Mouse (Mus musculus): ENCODE data around the gene Ttll8. TPM values are rescaled to one million over a fixed set of nuclear protein-coding genes. Genes with fewer than 3 reads are reported as not detected.

The Ttll8 gene
- polyA plus RNA-seq, 1 experiment = 0.03 TPM

DNA sequence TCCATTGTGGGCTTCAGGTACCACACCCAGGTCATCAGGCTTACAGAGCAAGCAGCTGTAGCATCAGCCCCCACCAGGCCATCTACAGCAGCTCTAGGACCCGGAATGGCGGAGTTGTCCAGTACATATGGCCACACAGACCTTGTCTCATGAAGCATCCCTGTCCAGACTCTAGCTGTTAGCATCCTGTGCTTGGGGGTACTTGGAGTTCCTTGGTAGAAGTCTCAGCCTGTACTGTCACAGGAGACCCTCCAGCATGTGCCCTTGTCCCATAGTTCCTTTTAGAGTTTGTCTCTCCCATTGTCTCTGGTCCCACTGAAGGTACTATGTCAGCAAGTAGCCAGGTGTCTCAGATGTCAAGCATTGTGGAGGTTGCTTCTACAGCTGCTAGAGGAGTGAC lies 104.6 kb downstream of the Ttll8 start:
- H3K4me3 ChIP-seq (ENCODE audit: insufficient read depth, low read depth, low read length) = no peak overlapping the region
- H3K36me3 ChIP-seq (ENCODE audit: control insufficient read depth, insufficient read depth, low read length) = no peaks in the 10 kb centered on the region
- DNase-seq = no peak
- H3K27me3 ChIP-seq (replicated peaks; ENCODE audit: control insufficient read depth, insufficient read depth, low read length) = no peaks in the 10 kb centered on the region
- peaks cover 42% of the 10 kb centered on the region for H3K4me1 ChIP-seq (ENCODE audit: control insufficient read depth, insufficient read depth, low read length)
- WGBS = 98% methylated on average over 2 of the region's 2 CpGs
- H3K27ac ChIP-seq (ENCODE audit: insufficient read depth, low read depth, low read length) = peak overlapping the region; percentile 85; the same call in 1 of the 2 replicates
- TF ChIP-seq POLR2A (IDR thresholded peaks at IDR 0.05; ENCODE audit: low read depth, low read length) (no peak), CTCF (conservative IDR thresholded peaks at IDR 0.05; ENCODE audit: insufficient read depth, insufficient read length, low read depth, low read length) (no peak)

DNA sequence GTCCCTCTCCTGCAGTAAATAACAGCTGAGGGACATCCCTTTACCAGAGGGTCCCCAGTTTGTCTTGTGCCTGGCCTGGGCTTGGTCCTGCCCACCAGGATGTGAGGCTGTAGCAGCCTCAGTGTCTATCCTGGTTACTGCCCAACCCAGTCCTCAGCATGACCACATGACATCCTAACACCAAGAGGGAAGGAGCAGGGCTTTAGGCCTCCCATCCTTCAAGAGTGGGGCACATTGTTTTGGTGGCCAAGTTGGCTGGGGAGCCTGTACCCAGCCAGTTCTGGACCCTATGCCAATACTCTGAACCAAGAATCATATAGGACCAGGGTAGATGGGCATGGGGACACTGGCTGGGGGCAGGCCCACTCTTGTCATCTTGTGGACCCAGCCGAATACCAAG lies 105.6 kb downstream of the Ttll8 start:
- no peak for DNase-seq
- no peaks in the 10 kb centered on the region for H3K36me3 ChIP-seq (ENCODE audit: control insufficient read depth, insufficient read depth, low read length)
- no peaks in the 10 kb centered on the region for H3K27me3 ChIP-seq (replicated peaks; ENCODE audit: control insufficient read depth, insufficient read depth, low read length)
- H3K27ac ChIP-seq (ENCODE audit: insufficient read depth, low read depth, low read length) = no peak overlapping the region
- H3K4me1 ChIP-seq (ENCODE audit: control insufficient read depth, insufficient read depth, low read length) = peaks cover 40% of the 10 kb centered on the region
- no peak for TF ChIP-seq POLR2A (IDR thresholded peaks at IDR 0.05; ENCODE audit: low read depth, low read length)
- no peak for TF ChIP-seq CTCF (conservative IDR thresholded peaks at IDR 0.05; ENCODE audit: insufficient read depth, insufficient read length, low read depth, low read length)
- H3K4me3 ChIP-seq (ENCODE audit: insufficient read depth, low read depth, low read length) = no peak overlapping the region
- 100% methylated on average over 1 of the region's 1 CpGs for WGBS

DNA sequence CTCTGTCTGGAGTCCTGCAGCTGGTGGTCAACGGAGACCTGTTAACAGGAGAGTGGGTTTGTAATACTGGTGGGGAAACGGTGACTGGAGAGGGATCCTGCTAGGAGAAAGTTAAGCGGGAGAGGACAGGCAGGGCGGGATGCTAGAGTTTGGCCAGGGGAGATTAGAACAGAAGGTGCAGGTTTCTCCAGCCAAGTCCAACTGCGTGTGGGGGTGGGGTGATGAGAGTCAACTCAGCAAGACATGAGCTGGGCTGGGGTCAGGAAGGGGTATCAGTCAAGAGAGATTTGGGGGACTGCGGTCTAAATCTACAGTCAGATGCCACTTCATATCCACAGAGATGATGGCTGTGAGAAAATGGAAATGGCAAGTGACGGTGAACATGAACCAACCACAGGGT lies 109.3 kb downstream of the Ttll8 start:
- WGBS = 95% methylated on average over 7 of the region's 7 CpGs
- H3K4me3 ChIP-seq (ENCODE audit: insufficient read depth, low read depth, low read length) = no peak overlapping the region
- no peaks in the 10 kb centered on the region for H3K27me3 ChIP-seq (replicated peaks; ENCODE audit: control insufficient read depth, insufficient read depth, low read length)
- no peak for DNase-seq
- no peak overlapping the region for H3K27ac ChIP-seq (ENCODE audit: insufficient read depth, low read depth, low read length)
- TF ChIP-seq CTCF (conservative IDR thresholded peaks at IDR 0.05; ENCODE audit: insufficient read depth, insufficient read length, low read depth, low read length) (no peak), POLR2A (IDR thresholded peaks at IDR 0.05; ENCODE audit: low read depth, low read length) (no peak)
- H3K36me3 ChIP-seq (ENCODE audit: control insufficient read depth, insufficient read depth, low read length) = no peaks in the 10 kb centered on the region
- peaks cover 4% of the 10 kb centered on the region for H3K4me1 ChIP-seq (ENCODE audit: control insufficient read depth, insufficient read depth, low read length)

DNA sequence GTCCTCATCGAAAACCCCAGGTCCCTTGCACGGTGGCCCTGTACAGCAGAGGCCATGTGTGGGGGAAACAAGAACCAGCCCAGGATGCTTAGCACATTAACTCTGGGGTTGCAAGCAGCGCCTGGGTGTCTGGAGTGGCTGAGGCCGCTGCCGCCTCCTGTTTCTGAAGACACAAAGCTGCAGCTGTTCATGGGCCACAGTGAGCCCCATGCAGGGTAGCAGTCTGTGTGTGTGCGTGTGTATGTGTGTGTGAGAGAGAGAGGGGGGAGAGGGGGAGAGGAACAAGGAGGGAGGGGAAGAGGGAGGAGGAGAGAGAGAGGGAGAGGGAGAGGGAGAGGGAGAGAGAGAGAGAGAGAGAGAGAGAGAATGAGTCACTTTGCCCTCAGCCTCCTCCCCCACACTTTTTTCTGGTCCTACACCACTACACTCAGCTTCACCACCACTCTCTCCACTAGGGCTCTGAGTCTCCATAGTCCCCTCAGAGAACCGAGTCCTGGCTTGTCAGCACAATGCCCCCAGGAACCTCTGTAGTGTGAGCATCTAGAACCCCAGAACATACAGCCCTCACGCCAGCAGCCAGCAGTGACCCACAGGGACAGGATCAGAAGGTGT lies 110.6 kb downstream of the Ttll8 start:
- Histone ChIP-seq H3K27ac (ENCODE audit: insufficient read depth, low read depth, low read length) (no peak overlapping the region), H3K4me1 (ENCODE audit: control insufficient read depth, insufficient read depth, low read length) (peaks cover 10% of the 10 kb centered on the region), H3K36me3 (ENCODE audit: control insufficient read depth, insufficient read depth, low read length) (no peaks in the 10 kb centered on the region), H3K4me3 (ENCODE audit: insufficient read depth, low read depth, low read length) (no peak overlapping the region), H3K27me3 (replicated peaks; ENCODE audit: control insufficient read depth, insufficient read depth, low read length) (no peaks in the 10 kb centered on the region)
- no peak for TF ChIP-seq POLR2A (IDR thresholded peaks at IDR 0.05; ENCODE audit: low read depth, low read length)
- TF ChIP-seq CTCF (conservative IDR thresholded peaks at IDR 0.05; ENCODE audit: insufficient read depth, insufficient read length, low read depth, low read length) = no peak
- DNase-seq = no peak
- 64% methylated on average over 8 of the region's 8 CpGs for WGBS

DNA sequence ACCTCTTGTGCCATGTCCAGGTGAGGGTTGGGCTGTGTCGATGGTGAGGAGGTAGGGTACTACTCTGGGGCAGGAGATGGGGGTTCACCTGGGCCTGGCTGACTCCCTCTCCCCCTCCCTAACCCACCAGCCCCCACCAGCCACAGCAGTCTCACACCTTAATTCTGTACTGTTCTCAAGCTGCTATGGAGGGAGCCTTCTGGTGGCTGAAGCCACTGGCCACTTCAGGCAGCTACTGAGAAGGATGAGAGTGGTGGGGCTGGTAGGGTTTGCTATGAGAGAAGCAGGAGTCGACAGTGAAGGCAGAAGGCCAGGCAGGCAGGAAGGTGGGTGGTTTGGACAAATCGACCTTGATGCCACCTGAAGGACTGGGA lies 111.9 kb downstream of the Ttll8 start:
- Histone ChIP-seq H3K4me3 (ENCODE audit: insufficient read depth, low read depth, low read length) (no peak overlapping the region), H3K27ac (ENCODE audit: insufficient read depth, low read depth, low read length) (no peak overlapping the region), H3K4me1 (ENCODE audit: control insufficient read depth, insufficient read depth, low read length) (peaks cover 10% of the 10 kb centered on the region), H3K27me3 (replicated peaks; ENCODE audit: control insufficient read depth, insufficient read depth, low read length) (no peaks in the 10 kb centered on the region), H3K36me3 (ENCODE audit: control insufficient read depth, insufficient read depth, low read length) (no peaks in the 10 kb centered on the region)
- WGBS = 72% methylated on average over 3 of the region's 3 CpGs
- TF ChIP-seq POLR2A (IDR thresholded peaks at IDR 0.05; ENCODE audit: low read depth, low read length) (no peak), CTCF (conservative IDR thresholded peaks at IDR 0.05; ENCODE audit: insufficient read depth, insufficient read length, low read depth, low read length) (no peak)
- no peak for DNase-seq

DNA sequence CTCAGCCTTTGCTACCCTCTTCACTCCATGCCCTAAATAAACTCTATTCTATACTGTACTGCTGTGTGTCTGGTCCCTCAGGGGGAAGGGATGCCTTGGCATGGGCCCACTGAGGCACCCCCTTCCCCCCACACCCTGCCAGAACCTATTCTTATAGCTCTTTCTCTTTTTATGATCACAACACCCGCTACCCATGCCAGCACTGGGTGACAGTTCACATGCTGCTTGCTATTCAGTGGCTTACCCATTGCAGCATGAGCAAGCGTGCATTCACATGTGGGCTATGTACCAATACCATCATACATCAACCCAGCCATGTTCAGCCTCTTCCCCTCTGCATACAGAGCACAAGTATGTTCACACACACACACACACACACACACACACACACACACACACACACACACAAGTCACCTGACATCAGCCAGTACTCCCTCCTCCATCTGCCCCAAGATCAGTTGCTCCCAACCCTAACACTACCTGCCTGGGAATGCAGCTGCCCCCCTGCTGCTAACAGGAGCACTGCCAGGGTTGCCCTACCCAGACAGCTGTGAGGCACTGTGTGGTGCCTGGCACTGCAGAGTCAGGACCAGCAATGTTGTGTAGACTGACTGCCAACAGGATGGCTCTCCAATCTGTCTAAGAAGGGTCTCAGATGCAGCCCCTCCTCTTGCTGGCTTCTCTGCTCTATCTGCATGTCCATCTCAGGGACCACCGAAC lies 112.5 kb downstream of the Ttll8 start:
- no peaks in the 10 kb centered on the region for H3K27me3 ChIP-seq (replicated peaks; ENCODE audit: control insufficient read depth, insufficient read depth, low read length)
- 100% methylated on average over 3 of the region's 3 CpGs for WGBS
- H3K27ac ChIP-seq (ENCODE audit: insufficient read depth, low read depth, low read length) = no peak overlapping the region

DNA sequence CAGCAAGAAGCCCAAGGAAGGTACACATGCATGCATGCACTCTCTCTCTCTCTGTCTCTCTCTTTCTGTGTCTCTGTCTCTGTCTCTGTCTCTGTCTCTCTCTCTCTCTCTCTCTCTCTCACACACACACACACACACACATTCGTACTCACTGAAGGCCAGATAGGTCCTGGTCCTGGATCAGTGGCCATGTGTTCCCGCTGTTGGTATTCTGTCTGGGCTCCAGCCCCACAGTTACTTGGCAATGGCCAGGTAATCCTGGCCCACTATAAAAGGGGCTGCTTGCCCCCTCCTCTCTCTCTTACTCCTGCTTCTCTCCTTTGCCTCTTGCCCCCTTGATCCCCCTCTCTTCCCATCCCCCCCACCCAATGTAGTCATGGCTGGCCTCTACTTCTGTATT lies 113.1 kb downstream of the Ttll8 start:
- TF ChIP-seq POLR2A (IDR thresholded peaks at IDR 0.05; ENCODE audit: low read depth, low read length) (no peak), CTCF (conservative IDR thresholded peaks at IDR 0.05; ENCODE audit: insufficient read depth, insufficient read length, low read depth, low read length) (no peak)
- H3K4me3 ChIP-seq (ENCODE audit: insufficient read depth, low read depth, low read length) = no peak overlapping the region
- WGBS = 87% methylated on average over 2 of the region's 2 CpGs

More for the DNA sequence above, 112.5 kb downstream of the Ttll8 start:
- H3K4me1 ChIP-seq (ENCODE audit: control insufficient read depth, insufficient read depth, low read length) = peaks cover 10% of the 10 kb centered on the region
- no peak overlapping the region for H3K4me3 ChIP-seq (ENCODE audit: insufficient read depth, low read depth, low read length)
- no peaks in the 10 kb centered on the region for H3K36me3 ChIP-seq (ENCODE audit: control insufficient read depth, insufficient read depth, low read length)
- no peak for TF ChIP-seq CTCF (conservative IDR thresholded peaks at IDR 0.05; ENCODE audit: insufficient read depth, insufficient read length, low read depth, low read length)
- no peak for TF ChIP-seq POLR2A (IDR thresholded peaks at IDR 0.05; ENCODE audit: low read depth, low read length)
- no peak for DNase-seq

More for the DNA sequence above, 113.1 kb downstream of the Ttll8 start:
- no peak for DNase-seq
- no peaks in the 10 kb centered on the region for H3K27me3 ChIP-seq (replicated peaks; ENCODE audit: control insufficient read depth, insufficient read depth, low read length)
- H3K4me1 ChIP-seq (ENCODE audit: control insufficient read depth, insufficient read depth, low read length) = peaks cover 15% of the 10 kb centered on the region
- H3K27ac ChIP-seq (ENCODE audit: insufficient read depth, low read depth, low read length) = no peak overlapping the region
- H3K36me3 ChIP-seq (ENCODE audit: control insufficient read depth, insufficient read depth, low read length) = no peaks in the 10 kb centered on the region

Other genes starting within 250 kb of the Ttll8 start
- gene Brd1, start 220.2 kb downstream of the Ttll8 start, polyA plus RNA-seq (2012; rRNA removed) = 11.0 and 11.6 TPM in 2 replicates
- gene Zbed4, start 202.8 kb downstream of the Ttll8 start, polyA plus RNA-seq (2012; rRNA removed) = 5.2 and 5.6 TPM in 2 replicates
- 18.1 and 21.3 TPM in 2 replicates for gene Alg12, start 135.1 kb downstream of the Ttll8 start, polyA plus RNA-seq (2012; rRNA removed)
- 27.3 and 30.4 TPM in 2 replicates for gene Creld2, start 134.8 kb downstream of the Ttll8 start, polyA plus RNA-seq (2012; rRNA removed)
- gene Pim3, start 92.2 kb downstream of the Ttll8 start, polyA plus RNA-seq (2012; rRNA removed) = 78.5 and 85.8 TPM in 2 replicates
- gene Mlc1, start 24.6 kb upstream of the Ttll8 start, polyA plus RNA-seq (2012; rRNA removed) = not detected in 2 replicates
- gene Mov10l1, start 28.5 kb upstream of the Ttll8 start, polyA plus RNA-seq (2012; rRNA removed) = 0.06 TPM in 1 of 2 replicates, not detected in the other
- 0.08 and 0.19 TPM in 2 replicates for gene Panx2, start 105.3 kb upstream of the Ttll8 start, polyA plus RNA-seq (2012; rRNA removed)
- gene Trabd, start 120.7 kb upstream of the Ttll8 start, polyA plus RNA-seq (2012; rRNA removed) = 47.2 and 51.0 TPM in 2 replicates
- 55.9 and 68.7 TPM in 2 replicates for gene Selenoo, start 134.7 kb upstream of the Ttll8 start, polyA plus RNA-seq (2012; rRNA removed)
- gene Tubgcp6, start 168.7 kb upstream of the Ttll8 start, polyA plus RNA-seq (2012; rRNA removed) = 17.2 and 24.4 TPM in 2 replicates
- gene Hdac10, start 174.3 kb upstream of the Ttll8 start, polyA plus RNA-seq (2012; rRNA removed) = 26.5 and 27.7 TPM in 2 replicates
- 12.7 and 13.9 TPM in 2 replicates for gene Mapk12, start 186.3 kb upstream of the Ttll8 start, polyA plus RNA-seq (2012; rRNA removed)
- 6.0 and 7.9 TPM in 2 replicates for gene Mapk11, start 195.2 kb upstream of the Ttll8 start, polyA plus RNA-seq (2012; rRNA removed)
- 288 and 297 TPM in 2 replicates for gene Plxnb2, start 226.4 kb upstream of the Ttll8 start, polyA plus RNA-seq (2012; rRNA removed)
- 11.2 and 15.0 TPM in 2 replicates for gene Dennd6b, start 242.1 kb upstream of the Ttll8 start, polyA plus RNA-seq (2012; rRNA removed)

All from kidney, adult 2 months (tissue).